Mouse (Mus musculus) lung, postnatal 0 days (tissue): ENCODE measurements around the gene Flad1.

ENCODE experiments used
- CTCF ChIP-seq: IDR thresholded peaks from 2 replicates; pipeline ENCODE4 v1.5.1; 2016; ENCODE audit warnings: antibody characterized with exemption, mild to moderate bottlenecking
- EP300 ChIP-seq: IDR thresholded peaks from 2 replicates; pipeline ENCODE4 v1.6.1; 2016; ENCODE audit warnings: antibody characterized with exemption, mild to moderate bottlenecking, control low read depth

DNA sequence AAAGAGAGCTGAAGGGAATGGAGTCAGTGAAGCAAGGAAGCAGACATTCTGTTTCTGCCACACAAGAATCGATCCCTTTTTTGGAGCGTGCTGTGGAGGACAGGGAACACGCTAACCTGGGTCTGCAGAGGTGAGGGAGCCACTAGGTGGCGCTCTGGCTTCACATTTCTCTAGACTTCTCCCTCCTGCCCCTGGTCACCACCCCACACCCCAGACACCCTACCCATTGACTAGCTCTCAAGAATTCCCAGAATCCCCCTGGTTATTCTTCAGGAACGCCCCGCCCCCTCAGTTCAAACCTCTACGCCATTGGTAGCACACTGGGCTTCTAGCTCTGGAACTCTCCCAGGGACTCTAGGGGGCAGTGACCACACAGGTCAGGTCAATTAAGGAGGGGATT, 37.9 kb upstream of the Flad1 start:
- TF ChIP-seq EP300 (0 out of 2 replicates have a peak, but pooled peaks have one; percentile 11), CTCF (peak; percentile 83)
